Mouse (Mus musculus): ENCODE measurements around the gene Fhl1. TPM values are rescaled to one million over a fixed set of nuclear protein-coding genes. Genes with fewer than 3 reads are reported as not detected.

Gene Fhl1
- 378 TPM for polyA plus RNA-seq (2014; fragmentation: Illumina TruSeq; extraction: RNeasy Lipid Tissue Mini Kit (QIAGEN cat#74804); ENCODE audit: insufficient read depth, low read depth, low replicate concordance)

DNA sequence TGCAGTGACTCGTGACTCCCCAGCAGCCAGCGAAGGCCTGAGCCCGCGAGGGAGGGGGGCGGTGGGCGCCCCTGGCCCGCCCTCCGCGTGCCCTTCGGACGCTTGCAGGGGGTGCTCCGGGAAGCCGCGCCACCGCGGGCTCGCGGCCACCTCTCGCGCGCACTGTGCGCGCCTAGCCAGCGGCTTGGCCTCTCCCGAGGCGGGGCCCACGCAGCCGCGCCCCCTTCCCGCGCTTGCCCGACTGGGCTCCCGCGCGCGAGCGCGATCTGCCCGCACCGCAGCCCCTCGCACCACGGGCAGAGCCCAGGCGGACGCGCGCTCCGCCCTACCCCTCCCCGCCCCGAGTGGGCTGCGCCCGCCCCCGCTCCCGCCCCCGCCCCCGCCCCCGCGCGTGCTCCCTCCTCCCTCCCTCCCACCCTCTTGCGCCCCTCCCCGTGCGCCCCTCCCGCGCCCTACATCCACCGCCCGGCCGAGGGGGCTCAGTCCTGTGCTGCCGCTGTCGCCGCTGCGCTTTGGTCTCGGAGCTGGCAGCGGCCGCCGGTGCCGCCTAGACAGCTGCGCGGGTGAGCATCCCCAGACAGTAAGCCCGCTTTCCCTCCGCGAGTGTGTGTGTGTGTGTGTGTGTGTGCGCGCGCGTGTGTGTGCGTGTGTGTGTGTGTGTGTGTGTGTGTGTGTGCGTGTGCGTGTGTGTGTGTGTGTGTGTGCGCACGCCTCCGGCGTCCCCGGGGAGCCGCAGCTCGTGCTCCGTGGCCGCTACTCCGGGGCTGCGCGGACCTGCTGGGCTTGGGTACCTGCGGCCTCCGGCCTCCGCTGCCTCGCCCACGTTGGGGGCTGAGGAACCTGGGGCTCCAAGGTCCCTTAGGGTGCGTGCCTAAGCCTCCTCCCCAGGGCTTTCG lies at the start of gene Fhl1:
Gene Fhl1 (plus strand): TSS at position 482 of the 896 bp plus-strand sequence.

DNA sequence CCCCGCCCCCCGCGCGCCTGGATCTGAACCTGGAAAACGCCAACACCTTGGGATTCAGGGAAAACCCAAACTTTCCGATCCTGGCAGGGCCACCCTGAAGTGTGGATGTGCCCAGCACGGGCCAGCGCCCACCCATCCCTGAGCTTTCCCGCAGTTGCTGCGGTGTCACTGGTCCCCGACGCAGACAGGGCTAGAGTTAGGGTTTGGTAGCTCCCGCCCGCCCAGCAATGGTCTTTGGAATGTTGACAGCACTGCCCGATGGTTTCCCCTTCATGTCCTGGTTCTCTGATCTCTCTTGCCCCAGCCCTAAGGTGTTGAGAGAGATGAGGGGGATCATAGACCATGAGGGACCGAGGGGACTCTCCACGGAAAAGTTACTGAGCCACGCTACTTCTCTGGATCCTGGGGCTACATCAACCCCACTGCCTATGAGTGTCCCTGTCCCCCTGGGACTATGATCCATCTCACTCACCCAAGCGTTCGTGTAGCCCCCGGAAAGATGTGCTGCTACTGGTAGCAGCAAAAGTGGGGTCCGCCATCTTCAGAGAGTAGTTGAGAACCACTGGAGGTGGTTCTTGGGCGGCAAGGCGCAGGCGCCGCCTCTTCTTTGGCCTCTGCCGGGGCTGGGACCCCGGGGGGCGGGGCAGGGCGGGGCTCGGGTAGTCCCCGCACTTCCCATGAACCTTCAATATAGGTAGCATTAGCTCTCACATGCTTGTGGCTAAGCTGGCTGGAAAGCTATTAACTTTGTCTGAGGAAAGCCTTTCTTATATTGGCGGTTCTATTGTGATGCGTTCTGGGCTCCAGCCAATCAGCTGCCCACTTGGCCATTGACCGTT lies 90.4 kb downstream of the Fhl1 start, which contains the start of gene Map7d3:
Gene Map7d3 (minus strand): TSS at position 562 of the 839 bp plus-strand sequence.

Other genes starting within 250 kb of the Fhl1 start
- gene Gm10477, start 207.0 kb upstream of the Fhl1 start, polyA plus RNA-seq (2014; fragmentation: Illumina TruSeq; extraction: RNeasy Lipid Tissue Mini Kit (QIAGEN cat#74804); ENCODE audit: insufficient read depth, low read depth, low replicate concordance): not detected
- gene Gm648, start 182.2 kb upstream of the Fhl1 start, polyA plus RNA-seq (2014; fragmentation: Illumina TruSeq; extraction: RNeasy Lipid Tissue Mini Kit (QIAGEN cat#74804); ENCODE audit: insufficient read depth, low read depth, low replicate concordance): not detected
- 12.5 TPM for gene Mmgt1, start 133.7 kb upstream of the Fhl1 start, polyA plus RNA-seq (2014; fragmentation: Illumina TruSeq; extraction: RNeasy Lipid Tissue Mini Kit (QIAGEN cat#74804); ENCODE audit: insufficient read depth, low read depth, low replicate concordance)
- gene Slc9a6, start 122.0 kb upstream of the Fhl1 start, polyA plus RNA-seq (2014; fragmentation: Illumina TruSeq; extraction: RNeasy Lipid Tissue Mini Kit (QIAGEN cat#74804); ENCODE audit: insufficient read depth, low read depth, low replicate concordance): 17.1 TPM
- 0.38 TPM for gene Map7d3, start 90.5 kb downstream of the Fhl1 start, polyA plus RNA-seq (2014; fragmentation: Illumina TruSeq; extraction: RNeasy Lipid Tissue Mini Kit (QIAGEN cat#74804); ENCODE audit: insufficient read depth, low read depth, low replicate concordance)
- not detected for gene Adgrg4, start 138.4 kb downstream of the Fhl1 start, polyA plus RNA-seq (2014; fragmentation: Illumina TruSeq; extraction: RNeasy Lipid Tissue Mini Kit (QIAGEN cat#74804); ENCODE audit: insufficient read depth, low read depth, low replicate concordance)